Mouse (Mus musculus) liver, adult (tissue): ENCODE measurements around the gene Fermt2.
A peak's percentile ranks its signal among the peaks of the same experiment; 100 is the strongest.

Source experiments
- GATA4 ChIP-seq: IDR thresholded peaks from 2 replicates; pipeline ENCODE4 v1.6.1; 2014; ENCODE audit warnings: mild to moderate bottlenecking, low read length; ENCODE audit not compliant: insufficient replicate concordance

Gene Fermt2

DNA sequence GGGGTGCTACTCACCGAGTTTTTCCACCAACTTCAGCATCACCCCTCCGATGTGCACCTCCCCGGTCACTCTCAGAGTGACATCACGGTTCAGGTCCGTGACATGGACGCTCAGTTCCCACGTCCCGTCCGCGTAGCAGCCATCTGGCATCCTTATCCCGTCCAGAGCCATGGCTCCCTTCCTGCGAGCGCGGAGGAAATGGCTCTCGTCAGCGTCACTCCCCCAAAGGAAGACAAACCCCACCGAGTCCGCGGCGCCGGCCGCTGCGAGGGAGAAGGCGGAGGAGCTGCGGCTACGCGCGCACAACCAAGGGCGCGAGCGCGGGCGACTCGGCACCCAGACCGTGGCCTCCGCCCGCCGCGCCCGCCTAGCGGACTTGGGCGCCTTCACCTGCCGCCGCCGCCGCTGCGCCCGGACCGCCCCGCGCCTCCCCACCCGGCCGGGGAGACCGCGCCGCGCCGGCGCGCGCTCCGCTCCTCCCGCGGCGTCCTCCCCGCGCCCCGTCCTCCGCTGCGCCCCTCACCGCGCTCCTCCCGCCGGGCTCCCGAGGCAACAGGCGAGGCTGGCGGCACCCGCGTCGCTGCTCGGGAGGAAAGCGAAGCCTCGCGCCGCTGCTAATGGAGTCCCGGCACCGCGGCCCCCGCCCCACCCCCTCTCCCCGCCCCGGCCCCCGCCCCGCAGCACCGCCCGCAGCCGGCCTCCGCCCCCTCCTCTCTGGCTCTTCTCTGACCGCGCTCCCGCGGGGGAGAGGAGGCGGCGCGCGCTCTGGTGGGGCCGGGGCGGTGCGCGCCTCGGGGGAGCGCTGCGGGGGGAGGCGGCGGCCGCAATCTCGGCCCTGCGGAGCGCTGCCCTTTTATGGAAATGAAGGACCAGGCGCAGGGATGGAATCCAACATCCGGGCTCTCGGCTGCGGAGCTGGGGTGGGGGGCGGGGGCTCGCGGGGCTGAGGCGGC lies at the start of gene Fermt2:
Gene Fermt2 (minus strand): TSS at position 708 of the 953 bp plus-strand sequence.
- TF ChIP-seq GATA4, result peak; percentile 65; the same call in 1 of the 2 replicates

DNA sequence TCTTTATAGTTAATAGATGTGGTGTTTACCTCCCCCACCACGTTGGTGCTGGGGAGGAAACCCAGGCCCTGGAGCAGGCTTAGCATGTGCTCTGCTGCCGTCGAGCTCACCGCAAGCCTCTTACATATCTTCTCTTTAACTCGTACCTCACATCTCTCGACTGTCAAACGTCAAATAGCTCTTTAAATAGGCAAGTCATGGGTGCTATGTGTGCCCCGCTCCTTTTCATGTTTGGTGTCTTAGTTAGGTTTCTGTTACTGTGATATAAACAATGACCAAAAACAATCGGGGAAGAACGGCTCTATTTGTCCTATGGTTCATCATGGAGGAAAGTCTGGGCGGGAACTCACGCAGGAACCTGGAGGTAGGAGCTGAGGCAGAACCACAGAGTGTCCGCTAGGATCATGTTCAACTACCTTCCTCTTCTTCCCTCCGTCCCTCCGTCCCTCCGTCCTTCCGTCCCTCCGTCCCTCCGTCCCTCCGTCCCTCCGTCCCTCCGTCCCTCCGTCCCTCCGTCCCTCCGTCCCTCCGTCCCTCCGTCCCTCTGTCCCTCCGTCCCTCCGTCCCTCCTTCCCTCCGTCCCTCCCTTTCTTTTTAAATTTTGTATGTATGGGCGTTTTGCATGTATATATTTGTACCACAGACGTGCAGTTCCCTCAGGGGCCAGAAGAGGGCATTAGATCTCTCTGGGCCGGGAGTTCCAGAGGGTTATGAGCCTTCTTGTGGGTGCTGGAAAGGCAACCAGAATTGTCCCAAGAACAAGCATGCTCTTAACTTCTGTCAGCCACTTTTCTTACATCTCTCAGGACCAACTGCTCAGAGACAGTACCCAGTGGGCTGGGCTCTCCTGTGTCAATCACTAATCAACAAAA lies 36.4 kb upstream of the Fermt2 start:
- TF ChIP-seq GATA4, result no peak

DNA sequence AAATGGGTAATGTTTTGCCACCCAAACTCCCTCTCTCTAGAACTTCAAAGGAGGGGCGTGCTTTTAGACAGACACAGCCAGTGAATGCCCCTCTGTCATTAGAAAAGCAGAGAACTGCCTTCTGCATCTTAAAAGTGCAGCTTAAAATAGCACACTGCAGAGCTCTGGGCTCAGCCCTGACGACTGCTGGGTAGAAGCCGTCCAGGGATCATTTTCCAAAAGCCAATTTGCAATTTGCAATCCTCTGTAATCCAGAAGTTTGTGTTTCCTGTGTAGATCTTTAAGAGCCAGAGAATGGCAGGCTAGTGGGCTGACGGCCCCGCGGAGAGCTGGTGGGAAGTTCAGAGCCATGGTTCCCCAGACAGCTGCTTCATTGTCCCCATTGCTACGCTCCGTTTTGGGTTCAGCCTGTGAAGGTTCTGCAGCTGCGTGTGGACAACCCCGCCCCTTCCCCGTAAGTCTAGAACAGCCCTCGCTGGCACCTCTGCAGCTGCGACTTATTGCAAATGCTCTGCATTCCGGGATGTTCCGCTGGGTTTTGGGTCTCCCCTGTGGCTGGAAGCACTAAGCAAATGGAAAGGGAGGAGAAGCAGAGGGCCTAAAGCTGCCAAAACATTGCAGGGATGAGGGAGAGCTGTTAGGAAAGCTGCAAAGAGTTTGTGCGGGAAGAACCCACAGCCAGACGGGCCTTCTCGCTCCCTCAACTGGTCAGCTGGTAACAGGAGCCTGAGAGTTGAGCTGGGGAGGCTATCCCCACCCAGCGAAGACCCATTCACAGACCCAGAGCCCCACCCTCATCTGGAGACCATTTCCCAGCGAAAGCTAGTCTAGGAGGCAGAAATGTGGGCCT lies 35.5 kb upstream of the Fermt2 start:
- no peak for TF ChIP-seq GATA4

DNA sequence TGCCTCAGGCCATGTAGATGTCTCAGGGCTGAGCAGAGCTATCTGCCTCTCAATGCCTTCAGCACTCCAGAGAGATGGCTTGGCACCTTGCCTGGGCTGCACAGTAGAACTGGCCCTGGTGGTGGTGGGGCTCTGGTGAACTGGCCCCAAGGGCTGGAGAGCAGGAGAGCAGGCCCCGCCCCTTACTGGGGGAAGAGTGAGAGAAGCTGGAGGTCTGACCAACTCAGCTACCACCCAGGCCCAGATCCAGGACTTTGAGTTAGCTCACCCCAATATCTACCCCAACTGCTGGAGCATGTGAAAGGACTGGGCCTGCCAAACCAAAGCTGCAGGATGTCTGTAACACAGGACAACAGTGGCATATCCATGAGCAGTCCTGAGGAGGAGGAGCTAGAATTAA lies 33.7 kb upstream of the Fermt2 start:
- TF ChIP-seq GATA4, result no peak

DNA sequence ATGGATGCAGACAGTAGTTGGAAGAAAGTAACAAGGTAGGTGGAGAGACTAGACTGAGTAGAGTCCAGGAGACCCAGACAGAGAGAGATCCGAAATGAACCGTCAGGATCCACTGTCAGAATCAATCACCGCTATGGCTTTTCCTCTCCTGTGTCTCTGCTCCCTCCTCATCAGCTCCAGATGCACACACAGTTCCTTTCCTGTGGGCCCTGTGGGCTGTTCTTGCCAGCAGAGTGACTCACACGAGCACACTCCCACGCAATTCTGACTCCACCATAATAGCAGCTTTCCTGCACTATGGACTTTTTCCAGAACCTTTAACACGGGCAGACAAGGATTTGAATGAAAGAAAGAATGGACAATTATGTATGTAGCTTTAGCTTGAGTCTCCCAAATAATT lies 31.8 kb upstream of the Fermt2 start:
- TF ChIP-seq GATA4, result no peak

DNA sequence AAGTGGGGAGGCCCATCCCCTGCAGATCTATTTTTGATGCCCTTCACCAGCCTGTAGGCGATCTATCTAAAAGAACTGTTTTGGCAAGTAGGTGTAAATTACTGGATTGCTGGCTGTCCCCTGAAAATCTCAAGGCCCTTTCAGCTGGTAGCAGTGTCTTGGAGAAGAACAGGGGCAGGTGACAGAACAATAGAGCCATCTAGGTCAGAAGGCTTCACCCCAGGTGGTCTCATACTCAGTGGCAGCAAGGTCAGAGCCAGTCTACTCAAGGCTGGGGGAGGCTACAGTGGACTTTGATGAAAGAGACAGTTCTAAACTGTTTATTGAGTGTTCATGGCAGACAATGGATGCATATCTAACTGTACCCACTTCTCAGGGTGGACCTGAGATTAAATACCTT lies 29.1 kb upstream of the Fermt2 start:
- no peak for TF ChIP-seq GATA4

DNA sequence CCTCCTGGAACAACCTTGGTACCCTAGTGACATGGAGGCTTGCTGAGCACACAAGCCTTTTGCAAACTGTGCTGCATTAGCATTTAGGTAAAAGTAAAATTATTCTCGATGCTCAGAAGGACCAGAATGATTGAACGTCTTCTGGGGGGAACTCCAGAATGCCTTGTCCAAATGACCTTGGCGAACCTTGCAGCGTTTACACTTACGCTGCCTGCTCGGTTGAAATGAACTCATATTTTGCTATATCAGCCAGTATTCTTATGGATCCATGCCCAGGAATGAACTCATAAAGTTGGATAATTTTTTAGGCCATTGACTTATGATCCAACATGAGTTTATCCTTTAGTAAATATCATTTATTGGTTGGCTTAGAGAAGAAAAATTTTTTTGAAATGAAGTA lies 24.4 kb upstream of the Fermt2 start:
- no peak for TF ChIP-seq GATA4

DNA sequence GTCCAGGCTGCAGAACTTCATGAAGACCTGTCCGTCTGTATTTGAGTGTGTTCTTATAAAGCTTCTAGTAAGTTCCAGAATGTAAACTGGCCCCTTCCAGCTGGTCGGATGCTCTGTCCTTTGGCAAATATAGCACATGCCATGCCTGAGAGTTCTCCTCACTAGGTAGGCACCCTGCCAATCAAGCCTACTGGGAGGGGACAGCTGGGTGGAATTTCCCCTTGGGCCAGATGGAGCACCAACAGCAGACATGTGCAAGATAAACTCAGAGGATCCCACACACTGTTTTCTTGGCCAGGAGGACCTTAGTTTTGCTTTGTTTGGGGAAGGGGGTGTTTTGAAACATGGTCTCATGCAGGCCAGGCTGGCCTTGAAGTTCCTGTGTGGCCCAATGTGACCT lies 23.9 kb upstream of the Fermt2 start:
- no peak for TF ChIP-seq GATA4

DNA sequence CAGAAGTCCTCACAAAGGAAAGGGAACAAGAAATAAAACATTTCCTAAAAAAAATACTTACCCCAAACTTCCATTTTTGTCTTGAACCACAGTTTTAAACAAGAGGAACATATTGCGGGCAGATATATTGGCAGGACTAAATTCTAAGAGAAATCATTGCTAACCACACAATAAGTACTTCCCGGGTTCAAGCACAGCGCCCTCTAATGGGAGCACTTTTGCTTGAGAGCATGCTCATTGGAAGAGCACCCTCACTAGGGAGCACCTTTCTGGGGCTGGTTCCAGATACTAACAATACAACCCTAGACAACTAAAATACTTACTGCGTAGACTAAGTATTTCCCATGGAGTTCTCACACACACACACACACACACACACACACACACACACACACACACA lies 22.5 kb upstream of the Fermt2 start:
- TF ChIP-seq GATA4, result no peak

DNA sequence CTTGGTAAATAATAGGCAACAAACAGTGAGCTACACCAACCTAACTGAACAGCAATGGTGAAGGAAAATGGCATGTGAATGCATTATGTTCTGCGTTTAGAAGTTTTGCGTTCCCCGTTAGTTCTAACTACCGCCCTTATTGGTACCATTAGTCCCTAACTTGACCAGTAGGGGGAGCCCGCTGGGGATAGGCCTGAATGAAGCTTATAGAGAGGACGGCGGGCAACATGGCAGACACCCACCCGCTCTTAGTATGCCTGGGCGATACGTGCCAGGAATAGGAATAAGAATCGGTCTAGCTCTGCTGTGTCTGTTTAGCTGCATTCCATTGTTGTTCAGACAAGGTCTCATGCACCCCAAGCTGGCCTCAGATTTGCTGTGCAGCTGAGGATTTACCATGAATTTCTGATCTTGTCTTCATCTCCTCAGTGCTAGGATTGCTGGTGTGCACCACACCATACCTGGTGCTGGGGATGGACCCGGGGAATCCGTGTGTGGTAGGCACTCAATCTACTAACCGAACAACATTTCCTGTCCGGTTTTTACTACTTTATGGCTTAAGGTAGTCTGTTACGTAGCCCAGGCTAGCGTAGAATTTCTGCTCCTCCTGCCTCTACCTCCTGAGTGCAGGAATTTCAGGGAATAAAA lies 21.3 kb upstream of the Fermt2 start:
- no peak for TF ChIP-seq GATA4

DNA sequence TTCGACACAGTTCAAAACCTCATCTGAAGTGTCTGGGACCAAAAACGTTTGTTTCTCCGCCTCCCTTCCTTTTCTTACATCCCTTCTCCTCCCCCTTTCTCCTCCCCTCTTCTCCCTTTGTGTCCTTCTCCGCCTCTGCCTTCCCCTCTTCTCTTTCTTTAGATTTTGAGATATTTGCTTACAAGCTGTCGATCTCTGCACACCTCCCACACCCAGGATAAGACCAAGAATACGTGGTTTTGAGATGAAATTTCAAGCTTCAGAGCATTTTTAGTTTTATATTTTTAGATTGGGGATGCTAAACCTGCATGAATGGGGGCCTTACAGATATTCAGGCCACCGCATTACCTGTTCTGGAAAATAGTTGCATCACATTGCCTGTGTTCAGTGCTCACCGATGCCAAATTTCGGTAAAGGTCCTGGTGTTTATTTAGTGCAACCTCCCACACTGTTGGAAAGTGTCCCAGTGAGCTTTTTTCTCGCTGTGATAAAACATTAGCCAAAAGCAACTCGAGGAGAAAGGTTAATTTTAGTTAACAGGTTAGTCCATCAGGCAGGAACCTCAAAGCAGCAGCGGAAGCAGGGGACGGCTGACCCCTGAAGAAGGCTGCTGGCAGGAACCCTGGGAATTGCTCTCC lies 20.2 kb upstream of the Fermt2 start:
- TF ChIP-seq GATA4, result no peak

DNA sequence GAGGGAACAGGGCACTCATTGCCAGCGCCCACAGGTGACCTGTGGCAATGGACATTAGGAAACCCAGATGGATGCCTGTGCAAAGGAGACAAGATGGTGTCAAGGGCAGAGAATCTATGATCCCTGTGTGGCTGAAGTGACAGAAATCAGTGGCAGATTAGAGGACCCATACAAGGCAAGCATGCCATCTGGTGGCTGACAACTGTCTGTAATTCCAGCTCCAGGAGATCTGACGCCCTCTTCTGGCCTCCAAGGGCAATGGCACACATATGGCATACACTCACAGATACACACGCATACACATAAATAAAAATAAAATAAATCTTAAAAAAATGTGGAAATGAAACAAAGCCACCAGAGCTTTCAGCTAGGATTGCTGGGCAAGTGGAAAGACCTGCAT lies 18.2 kb upstream of the Fermt2 start:
- no peak for TF ChIP-seq GATA4

DNA sequence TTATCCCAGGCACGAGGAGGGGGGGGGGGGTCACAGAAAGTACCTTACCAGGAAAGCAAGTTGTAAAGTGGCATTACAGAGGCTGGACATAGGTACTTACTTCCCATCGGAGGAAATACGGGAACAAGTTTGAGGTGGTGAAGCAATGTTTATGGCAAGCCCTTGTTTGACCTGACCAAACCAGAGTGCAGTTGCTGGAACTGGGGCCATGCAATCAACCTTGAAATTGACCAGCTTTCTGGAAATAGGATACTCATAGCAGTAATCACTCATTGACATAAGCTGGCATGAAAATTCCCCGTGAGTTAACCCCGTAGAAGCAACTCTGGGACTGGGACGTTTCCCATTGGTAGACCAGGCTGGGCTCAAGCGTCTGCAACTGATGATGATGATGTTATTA lies 15.0 kb upstream of the Fermt2 start:
- TF ChIP-seq GATA4, result no peak

DNA sequence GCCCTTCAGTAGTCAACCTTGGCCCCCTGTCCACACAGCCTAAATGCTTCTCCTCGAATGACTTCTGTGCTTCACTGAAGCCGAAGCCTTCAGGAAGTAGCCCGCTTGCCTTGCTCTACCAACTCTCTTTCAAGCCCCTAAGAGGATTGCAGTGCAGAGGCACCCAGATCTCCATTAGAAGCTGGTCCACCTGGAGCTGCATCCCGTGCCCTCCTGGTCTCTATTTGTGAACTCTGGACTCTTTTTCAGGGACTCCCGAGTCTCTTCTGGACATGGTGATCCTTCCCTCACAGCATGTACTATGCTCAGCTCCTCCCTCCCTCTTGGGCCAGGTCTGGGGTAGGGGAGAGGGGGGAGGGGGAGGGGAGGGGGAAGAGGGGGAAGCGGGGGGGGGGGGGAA lies 14.1 kb upstream of the Fermt2 start:
- no peak for TF ChIP-seq GATA4
